Mouse (Mus musculus): ENCODE data around the gene Slc11a1.

DNA sequence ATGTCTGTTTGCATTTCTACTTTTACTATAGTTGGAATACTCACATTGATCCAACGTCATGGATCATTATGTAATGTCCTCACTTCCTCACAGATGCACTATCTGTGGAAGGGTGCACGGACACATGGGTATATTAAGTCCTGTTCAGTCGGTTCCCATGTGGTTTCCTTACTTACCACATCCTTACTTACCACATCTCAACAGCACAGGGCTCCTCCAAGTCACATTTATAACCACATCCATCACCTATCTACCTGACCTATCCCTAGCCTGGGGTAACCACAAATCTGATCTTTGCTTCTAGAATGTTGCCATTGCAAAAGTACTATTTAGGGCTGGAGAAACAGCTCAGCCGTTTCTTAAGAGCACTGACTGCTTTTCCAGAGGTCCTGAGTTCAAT, 1.6 kb upstream of the Slc11a1 start:
- TF ChIP-seq CTCF (IDR thresholded peaks at IDR 0.05; ENCODE audit: borderline replicate concordance, insufficient read depth, low read depth, low read length): no peak
- no peak for TF ChIP-seq POLR2A (IDR thresholded peaks at IDR 0.05; ENCODE audit: borderline replicate concordance, insufficient read depth, low read length)
